Mouse (Mus musculus) frontal cortex, postnatal 25 days (tissue): ENCODE measurements at regions not wholly inside any gene's neighbourhood (a gene's known extent, or its start where the extent isn't known, plus 50 kb on each side); places are given as distances from the start of the nearest gene placed in this dataset.
"Not testable (repeated sequence)": the region's sequence is repeated elsewhere in the genome, so short reads cannot be mapped to it uniquely, and the experiment has no call there.

Source experiments
- DNase-seq, 2 experiments: peaks; one replicate each; pipeline ENCODE4 v3.0.0; 2022; ENCODE audit warnings: low spot score in 2 of 2

DNA sequence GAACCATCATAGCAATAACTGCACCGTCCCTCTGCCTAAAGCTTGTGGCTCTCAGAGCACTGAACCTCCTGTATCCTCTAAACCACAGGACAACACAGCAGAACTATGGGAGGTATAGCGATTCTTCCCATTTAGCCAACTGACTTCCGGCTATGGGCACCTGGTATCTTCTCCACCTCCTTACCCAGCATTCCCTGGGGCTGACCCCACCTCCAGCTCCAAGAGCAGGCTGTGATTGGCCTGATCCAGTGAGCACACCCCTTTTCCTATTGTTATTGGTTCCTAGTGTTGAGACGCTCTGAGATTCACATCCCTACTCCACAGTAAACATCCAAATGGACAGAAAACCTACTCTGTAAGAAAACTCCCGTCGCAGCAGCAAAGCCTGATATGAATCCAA, 236.7 kb downstream of the Prex1 start:
- no peak for DNase-seq

DNA sequence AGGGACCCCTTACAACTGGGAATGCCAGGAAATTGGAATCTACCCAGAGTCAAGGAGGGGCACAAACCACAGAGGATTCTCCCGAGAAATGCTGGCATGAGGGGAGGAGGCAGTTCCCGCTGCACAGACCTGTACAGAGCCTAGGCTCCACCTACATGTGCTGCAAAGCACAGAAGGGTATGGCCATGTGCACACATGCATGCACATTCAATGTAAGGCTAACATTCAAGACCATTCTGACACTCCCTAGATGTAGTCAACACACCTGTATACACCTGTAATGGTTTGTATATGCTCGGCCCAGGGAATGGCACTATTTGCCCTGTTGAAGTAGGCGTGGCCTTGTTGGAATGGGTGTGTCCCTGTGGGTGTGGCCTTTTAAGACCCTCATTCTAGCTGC, 238.0 kb downstream of the Prex1 start:
- no peak for DNase-seq

DNA sequence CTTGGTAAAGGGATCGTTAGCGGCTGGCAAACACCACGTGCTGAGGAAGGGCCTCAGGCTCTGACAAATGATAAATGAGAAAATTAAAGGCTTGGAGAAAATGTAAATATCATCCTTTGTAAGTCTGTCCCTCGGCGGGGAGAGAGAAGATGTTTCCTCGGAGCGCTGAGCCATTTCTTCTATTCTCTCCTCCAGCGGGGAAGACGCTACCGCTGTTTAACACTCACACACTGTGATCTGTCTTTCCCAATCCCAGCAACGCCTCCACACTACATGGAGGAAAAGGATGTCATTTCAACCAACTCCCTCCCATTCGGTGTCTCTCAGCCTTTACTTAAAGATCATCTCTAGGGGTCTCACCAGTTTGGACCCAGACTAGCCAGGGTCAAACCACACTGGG, 239.0 kb downstream of the Prex1 start:
- DNase-seq: peak in 1 of 2 experiments; percentile 38

DNA sequence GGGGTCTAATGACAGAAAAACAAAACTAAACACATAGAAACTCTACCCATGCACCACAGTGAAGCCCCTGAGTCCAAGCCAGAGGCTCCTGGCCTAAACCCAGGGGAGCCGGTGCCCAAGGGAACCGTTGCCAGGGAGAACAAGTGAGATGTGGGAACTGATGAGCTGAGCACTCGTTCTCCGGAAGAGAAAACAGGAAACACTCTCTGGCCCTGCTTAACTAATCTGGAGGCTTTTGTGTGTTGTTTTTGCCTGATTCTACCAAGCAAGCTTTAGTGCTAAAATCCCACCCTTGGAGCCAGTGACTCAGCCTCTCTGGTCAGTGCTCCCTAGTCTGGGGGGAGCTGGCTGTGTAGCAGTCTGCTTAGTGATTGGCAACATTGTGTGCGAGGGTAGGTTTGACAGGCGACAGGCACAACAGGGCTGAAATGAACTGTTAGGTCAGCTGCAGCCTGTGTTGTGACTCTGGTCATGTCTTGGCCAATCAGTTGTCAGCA, 242.3 kb downstream of the Prex1 start:
- DNase-seq: no peak

DNA sequence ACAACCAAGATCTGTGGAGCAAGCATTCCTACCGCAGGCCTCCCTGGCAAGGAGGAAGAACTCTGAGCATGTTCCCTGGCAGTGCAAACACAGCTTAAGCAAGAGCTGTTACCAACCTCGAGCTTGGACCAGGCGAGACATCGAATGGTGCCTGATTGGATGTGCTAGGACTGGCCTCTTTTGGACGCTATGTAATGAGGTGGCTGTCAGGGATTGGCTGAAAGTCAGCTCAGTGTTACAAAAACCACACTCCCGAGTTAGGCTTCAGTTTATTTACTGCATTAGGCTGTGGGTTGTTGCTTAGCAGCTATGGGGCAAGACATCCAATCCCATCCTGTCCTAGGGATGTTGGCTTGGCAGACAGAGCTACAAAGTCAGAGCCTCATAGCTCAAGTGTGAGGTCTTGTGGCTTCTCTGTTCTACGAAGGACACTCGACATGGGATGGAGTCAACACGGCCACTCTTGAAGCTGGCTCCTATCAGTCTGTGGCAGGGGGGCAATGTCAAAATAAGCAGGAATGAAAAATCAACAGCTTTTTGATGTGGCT, 244.5 kb downstream of the Prex1 start:
- DNase-seq: no peak

DNA sequence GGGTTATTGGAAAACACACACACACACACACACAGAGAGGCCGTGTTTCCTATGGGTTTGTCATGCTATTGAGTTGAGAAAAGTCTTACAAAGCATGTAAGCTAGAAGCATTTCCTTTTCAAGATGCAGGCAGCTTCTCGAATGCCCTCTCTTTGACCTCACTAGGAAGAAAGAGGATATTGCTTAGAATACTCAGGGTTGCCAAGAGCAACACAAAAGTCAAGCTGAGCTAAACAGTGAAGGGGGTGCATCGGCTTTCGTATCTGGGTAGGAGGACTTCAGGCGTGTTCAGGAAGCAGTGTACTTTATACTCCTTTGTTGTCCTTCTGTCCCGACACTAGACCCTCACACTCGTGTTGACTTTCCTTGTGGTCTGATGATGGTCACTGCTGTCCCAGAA, 246.5 kb downstream of the Prex1 start:
- no peak for DNase-seq

DNA sequence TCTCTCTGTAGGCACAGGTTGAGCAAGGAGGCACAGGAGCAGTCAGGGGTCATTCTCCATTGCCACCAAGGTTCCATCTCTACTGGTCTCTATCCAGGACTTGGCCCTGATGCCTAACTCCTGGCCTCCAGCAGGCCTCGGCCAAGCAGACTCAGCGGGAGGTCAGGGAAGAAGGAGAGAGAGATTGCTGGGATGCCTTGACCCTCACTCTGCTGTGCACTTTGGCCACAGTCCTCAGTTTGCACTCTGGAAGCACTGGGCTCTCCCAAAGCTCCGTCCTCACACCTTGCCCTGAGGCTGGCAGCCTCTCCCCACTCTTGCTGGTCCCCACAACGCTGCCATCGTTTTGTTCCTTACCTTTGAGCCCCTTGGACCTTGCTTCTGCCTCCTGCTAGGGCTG, 248.1 kb downstream of the Prex1 start:
- no peak for DNase-seq

DNA sequence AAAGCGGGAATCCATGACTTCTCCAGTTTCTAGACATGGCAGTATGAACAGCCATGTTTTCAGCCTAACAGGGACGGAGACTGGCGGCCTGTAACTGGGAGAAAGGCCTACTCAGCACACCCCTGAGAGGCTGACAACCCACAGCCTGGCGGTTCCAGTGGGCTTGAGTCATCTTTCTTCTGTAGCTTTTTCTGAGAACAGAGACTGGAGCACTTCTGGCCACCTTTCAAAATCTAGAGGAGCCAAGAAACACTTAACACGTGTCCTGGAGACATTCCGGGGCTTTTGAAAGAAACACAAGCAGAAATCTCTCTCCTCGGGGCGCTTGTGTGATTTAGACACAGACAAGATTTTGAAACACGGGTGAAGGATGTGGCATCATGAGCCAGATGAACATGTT, 250.1 kb downstream of the Prex1 start:
- DNase-seq: peak in 1 of 2 experiments; percentile 33

DNA sequence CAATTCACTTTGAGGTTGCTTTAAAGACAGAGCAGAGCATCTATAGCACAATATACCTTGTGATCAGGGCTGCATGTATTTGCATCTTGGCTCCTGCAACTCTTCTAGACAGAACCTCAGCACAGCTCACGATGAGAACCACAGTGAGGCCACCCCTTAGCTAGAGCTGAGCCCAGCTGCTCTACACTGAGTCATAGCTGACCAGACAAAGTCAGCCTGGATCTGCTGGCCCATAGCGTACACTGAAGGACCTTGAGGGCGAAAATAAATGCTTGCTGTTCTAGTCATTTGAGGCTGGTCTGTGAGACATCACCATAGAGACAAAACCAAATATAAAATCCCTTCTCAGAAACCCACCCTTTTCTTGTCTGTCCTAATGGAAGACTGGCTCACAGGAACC, 251.7 kb downstream of the Prex1 start:
- no peak for DNase-seq

DNA sequence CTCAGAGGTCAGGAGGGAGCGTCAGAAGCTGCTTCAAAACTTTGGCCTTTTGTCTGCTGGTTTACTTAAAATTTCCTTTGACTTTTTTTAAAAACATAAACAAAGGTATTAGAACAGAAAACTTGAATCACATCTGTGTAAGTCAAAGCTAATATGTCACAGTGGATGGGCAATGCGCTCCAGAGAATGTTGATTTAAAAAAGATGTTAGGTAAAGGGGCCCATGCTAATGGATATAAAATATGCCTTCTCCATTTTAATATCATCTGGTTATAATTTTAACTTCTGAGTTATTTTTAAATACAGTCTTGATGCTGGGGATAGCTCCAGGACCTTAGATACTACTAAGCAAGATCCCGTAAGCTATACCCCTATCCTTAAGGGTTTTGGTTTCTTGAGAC, 252.5 kb downstream of the Prex1 start:
- DNase-seq: no peak

DNA sequence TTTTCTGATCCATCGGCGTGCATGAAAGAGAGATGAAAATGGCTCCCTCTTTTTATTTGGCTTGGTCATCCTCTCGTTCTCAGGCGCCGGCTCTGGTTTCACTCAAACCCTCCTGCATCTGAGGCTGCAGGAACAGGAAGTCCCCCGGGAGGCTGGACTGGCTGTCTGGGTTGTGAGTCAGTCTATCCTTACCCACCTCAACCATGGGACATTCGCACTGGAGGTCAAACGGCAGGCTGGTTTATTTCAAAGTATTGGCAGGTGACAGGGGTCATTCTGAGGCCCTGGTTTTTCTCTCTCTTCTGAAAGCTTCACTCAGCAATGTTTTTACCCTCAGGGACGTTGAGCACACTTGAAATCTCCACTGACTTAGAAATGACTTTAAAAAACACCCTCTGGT, 253.7 kb downstream of the Prex1 start:
- DNase-seq: no peak

DNA sequence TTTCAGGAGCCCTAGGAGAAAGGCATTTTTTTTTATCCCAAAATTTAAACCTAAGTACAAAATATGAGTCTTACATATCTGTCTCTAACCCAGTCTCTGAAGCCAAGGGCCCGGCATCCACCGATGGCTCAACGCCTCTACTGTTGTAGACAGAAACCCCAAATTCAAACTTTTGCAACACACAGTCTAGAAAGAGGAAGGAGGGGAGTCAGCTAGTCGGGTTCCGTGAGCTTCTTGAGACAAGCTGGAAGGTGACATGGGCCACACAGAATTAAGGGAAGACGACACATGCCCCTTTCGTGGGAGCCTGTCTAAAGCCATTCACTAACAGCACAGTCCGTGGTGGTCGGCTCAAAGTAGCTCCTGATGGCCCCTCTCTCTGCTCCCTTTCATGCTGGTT, 254.7 kb downstream of the Prex1 start:
- DNase-seq: no peak

DNA sequence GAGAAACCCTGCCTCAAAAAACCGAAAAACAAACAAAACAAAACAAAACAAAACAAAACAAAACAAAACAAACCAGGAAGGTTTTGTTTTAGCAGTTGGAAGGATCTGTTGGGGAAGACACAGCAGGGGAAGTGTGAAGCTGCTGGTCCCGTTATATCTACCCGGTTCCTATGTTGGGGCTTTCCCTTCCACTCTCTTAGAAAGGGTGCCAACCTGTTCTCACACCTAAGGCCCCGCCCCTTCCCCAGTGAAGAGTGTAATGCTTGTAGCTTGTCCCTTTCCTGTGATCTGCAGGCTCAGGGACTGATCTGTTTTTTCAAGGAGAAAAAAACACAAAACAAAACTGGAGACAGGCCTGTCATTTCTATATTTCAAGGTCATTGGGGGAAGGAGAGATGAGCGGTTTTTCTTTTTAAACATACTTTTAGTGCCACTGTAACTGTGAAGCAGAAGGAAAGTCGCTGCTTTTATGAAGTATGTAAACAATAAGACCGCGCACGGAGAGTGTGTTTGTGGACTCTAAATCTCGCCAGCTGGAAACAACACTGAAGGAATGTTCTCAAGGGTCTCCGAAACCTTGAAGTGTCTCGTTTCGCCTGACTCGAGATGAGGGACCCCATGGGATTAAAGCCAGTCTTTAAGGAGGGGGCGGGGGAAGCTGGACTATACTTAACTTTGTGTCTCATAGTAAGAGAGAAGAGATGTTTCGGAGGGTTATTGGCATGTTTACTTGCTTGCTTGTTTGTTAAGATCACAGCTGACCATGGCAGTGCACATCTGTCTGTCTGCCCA, 256.1 kb downstream of the Prex1 start:
- DNase-seq: no peak

DNA sequence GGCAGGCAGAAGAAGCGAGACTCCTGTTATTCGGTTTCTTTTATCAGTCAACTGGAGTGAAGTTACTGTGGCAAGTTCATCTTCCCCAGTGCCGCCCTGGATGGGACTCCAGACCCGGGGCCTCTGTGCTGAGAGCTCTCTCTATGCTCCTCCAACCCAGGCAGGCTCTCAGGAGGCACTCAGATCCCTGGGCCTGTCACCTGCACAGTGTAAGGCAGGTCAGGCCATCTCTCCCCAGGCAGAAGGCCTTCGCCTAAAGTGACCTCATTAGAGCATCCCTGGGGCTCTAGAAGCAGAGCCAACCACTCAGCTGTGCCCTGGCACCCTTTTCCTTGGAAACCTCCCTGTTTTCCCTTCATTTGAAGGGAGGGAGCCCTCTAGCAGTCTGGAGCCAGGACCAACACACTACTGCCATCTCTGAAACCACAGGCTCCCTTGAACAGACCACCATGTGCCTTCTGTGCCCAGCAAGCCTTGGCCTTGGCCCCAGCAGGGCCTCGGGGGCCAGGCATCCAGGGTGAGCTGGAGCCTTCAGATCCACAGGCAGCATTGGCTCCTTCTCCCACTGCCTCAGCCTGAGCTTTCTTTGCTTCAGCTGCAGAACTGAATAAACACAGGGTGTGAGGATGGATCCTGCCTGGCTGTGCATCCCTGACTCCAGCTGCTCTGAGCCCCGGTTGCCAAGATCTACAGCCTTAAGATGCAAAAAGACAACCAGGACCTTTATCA, 259.3 kb downstream of the Prex1 start:
- not testable (repeated sequence) for DNase-seq

DNA sequence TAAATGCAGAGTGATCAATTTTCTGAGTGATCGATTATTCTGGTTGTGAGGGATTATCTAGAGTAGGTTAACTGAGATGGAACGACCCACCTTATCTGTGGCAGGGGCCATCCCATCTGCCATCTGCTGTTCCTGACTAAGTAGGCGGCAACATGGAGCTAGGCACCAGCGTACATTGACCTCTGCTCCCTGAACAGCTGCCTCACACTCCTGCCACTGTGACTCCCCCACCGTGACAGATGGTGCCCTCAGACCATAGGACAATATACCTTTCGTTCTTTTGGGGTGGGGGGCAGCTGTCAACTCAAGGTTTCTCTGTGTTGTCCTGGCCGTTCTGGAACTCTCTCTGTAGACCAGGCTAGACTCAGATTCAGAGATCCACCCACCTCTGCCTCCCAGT, 262.7 kb downstream of the Prex1 start:
- DNase-seq: no peak

DNA sequence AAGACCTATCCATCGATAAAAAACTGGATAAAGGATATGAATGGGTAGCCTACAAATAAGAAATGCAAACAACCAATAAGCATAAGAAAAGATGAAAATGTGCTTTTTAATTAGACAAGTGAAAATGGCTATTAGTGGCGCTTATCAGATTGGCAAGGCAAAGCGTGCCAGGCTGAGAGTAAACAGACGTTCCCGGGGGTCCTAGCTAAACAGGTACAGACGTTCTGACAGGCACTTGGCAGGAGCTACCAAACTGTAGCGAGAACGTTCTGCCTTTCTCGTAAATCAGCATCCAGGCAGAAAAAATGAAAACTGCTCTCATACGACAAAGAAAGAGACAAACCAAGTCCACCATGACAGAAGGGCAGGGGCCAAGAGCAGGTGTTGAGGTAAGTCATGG, 263.3 kb downstream of the Prex1 start:
- no peak for DNase-seq

DNA sequence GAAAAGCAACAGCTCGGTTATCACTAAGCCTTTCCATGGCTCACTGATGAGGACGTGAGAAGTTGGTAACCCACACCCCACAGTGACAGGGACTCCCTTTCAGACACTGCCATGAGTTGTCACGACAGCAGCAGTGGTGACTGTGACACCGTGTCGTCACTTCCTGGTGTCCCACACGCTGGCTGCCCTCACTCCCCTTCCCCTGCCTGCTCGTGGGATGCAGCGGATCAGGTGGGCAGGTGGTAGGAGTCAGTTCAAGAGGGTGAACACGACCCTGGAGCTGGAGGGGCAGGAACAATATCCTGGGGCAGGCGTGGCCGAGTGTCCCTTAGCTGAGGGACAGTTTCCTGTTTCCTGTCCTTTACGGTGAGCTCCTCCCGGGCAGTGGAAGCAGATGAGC, 264.9 kb downstream of the Prex1 start:
- DNase-seq: no peak

DNA sequence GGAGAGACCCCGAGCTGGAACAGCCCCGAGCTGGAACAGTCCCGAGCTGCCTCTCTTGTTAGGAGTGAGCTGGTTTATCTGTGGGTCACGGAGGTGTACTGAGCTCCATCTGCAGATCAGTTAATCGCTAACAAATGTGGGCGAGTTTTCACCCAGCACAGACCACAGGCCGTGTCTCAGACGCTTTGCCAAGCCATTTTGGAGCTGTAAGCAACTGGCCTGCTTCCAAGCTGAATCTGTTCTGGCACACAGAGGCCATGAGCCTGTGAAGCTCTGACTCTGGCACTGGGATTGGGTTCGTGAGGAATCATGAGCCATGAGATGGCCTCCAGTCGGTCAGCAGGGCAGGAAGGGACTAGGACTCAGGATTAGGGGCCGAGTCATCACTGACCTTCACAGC, 265.5 kb downstream of the Prex1 start:
- no peak for DNase-seq

DNA sequence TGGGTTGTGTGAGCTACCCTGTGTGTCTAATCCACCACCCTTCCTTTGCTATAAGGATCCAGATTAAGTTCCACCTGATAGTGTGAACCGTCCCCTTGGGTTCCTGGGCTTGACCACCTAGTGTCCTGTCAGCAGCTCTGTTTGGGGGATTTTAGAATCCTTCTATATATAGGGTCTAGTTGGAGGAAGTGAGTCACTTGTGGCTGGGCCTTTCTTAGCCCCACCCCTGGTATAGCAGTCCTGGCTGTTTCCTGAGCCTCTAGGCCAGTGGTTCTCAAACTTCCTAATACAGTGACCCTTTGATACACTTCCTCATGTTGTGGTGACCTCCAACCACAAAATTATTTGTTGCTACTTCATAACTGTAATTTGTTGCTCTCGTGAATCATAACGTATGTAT, 267.1 kb downstream of the Prex1 start:
- no peak for DNase-seq

DNA sequence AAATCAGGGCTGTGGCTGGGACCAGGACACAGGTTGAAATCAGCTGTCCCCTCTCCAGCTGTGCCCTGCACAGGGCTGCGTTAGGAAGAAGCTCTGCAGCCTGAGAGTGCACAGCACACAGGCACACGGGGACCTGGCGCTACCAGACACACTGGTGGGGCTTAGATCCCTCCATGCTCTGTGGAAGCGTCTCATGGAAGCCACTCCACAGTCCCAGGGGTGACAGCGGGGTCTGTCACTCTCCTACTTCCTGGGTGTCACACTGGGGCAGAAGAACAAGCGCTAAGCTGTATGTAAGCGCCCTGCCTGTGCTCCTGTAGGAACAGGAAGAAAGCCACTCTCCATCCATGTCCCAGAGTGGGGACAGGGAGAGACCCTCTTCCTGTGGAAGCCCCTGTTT, 267.8 kb downstream of the Prex1 start:
- DNase-seq: not testable (repeated sequence)

DNA sequence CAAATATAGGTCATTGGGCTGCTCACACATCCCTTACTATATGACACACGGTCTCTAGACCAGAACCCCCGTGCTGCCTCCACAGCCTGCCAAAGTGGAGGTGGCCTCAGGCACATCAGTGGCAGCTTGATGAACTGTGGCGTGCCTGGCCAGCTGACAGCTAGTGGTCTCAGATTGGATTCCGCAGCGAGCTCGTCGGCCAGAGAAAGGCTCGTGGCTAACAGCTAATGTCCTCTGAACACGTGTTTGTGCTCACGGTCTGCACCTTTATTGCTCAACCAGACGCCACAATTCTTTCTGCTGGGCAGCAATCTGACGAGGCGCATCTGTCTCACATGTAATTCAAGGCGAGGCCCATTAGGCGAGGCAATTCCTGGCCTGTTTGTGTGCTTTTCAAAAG, 270.6 kb downstream of the Prex1 start:
- DNase-seq: no peak

DNA sequence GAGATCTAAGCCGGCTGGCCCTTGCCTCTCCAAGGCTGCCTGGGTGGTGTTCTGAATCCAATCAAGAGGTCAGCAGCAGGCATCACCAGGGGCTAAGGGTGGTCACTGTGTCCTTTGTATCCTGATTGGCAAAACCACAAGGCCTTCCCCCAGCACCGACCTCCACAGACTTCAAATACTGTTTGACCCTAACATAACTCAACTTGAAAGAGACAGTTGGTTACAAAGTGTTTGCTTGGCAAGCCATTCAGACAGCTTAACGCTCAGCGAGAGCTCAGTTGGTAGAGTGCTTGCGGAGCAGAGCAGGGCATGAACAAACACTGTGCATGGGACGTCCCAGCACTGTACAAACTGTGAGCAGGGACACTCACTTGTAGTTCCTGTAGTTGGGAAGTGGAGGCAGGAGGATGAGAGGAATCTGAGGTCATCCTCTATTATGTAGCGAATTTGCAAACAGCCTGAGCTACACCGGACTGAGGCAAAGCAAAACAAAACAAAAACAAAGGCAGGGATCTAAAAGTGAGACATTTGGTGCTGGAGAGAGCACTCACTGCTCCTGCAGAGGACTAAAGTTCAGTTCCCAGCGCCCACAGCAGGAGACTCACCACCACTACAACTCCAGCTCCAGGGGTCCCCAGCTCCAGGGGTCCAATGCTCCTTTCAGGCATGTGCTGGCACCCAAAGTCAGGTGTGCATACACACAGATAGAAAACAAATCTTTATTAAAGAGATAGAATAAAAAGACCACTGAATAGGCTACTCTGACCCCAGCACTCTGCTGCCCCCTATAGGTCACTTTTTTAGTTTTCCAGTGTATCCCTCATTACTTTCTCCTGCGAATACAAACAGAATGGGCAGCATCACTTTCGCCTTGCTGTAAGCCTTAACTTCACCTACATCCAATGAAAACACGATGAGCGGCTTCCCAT, 273.5 kb downstream of the Prex1 start:
- no peak for DNase-seq
